Mouse (Mus musculus): ENCODE measurements at regions not wholly inside any gene's neighbourhood (a gene's known extent, or its start where the extent isn't known, plus 50 kb on each side); places are given as distances from the start of the nearest gene placed in this dataset.

DNA sequence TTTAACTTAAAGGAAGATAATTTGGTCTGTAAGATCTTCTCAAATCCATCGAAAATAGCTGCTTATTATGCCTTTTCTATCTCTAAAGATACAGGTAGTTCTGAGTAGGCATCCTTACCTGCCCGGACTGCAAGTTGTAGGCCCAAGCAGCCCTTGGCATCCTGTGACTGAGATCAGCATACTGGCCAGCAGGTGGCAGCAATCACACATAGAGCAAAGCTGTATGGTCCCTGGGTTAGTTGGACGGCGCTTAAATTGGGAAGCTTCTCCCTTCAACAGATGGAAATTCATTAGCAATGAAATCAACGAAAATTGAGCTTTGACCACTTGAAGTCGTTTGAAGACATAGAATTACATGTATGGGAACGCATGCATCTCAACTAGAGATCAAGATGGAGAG lies 61.0 kb downstream of the Ccng2 start:
- peak; percentile 58 to 59 for DNase-seq

GRCm38 (mm10) chr5:93330851-93331250 lies 63.8 kb downstream of the Ccng2 start:
- DNase-seq: no peak

- DNase-seq: no peak
These were observed 86.0 kb downstream of the Ccng2 start for GRCm38 (mm10) chr5:93353101-93353500.

All from thymus, postnatal 36 days (tissue).